Mouse (Mus musculus) mouse embryonic stem cell (cell line): Measurements from ENCODE around the gene Ndufb8.

ENCODE experiments used
- in situ Hi-C, 2 experiments: fragments of 300-500 bp; cut with MboI; formaldehyde crosslinking; loops; 1 replicate in 1 of 2; 3 replicates in 1 of 2; pipeline ENCODE4 v1.14.3; 2019 to 2020; ENCODE audit warnings: low sequenced_read_pairs in 2 of 2, low pct_unique_long_range_greater_than_20kb in 1 of 2, mixed read lengths in 1 of 2; ENCODE audit not compliant: unreplicated experiment in 1 of 2

The Ndufb8 gene

DNA sequence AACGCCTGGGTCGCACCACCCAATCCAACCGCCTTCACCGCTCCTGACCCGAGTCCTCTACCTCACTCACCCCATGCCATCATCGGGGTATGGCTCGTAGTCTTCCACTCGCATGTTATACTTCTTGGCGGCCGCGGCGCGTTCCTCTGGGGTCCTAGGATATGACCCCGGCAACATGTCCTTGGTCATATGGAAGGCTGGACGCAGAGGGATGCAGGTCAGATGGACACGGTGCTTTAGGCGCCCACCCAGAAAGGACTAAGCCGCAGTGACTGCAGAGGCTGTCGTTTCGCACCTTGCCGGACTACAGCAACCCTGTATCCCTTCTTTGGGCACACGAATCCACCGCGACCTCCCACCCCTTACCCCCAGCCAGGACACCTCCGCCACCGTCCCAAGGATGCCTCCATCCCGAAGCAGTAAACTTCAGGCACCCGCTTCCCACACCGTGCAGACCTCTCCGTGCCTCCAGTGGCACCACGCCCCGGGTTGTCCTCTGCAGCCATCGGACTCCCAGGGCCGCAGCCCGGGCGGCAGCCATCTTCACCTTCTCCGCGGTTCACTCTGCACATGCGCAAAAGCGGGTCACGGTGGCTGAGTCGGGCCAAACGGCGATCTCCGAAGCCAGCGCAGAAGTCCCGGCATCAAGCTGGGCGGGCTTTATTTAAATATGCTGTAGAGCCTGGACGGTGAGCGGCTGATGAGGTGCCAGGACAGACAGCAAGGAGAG lies at the start of gene Ndufb8:
Gene Ndufb8, minus strand, starts transcription at position 580 of the 730 bp plus-strand sequence.
- in situ Hi-C loops = no loop called here

- in situ Hi-C loops = no loop called here
These were observed 38.9 kb upstream of the Ndufb8 start for GRCm38 (mm10) chr19:44594180-44594579.

- in situ Hi-C loops = no loop called here
These were observed 36.4 kb upstream of the Ndufb8 start for GRCm38 (mm10) chr19:44591638-44592037.

GRCm38 (mm10) chr19:44590992-44591391 lies 35.8 kb upstream of the Ndufb8 start:
- in situ Hi-C loops = no loop called here

GRCm38 (mm10) chr19:44589591-44590223 lies 34.5 kb upstream of the Ndufb8 start:
- in situ Hi-C loops = loop anchor here (5.0 to 10.0 kb wide), 3 partner anchors 163 to 303 kb away; partner anchors contain the start of gene Pax2 (in 1 of the 2)

DNA sequence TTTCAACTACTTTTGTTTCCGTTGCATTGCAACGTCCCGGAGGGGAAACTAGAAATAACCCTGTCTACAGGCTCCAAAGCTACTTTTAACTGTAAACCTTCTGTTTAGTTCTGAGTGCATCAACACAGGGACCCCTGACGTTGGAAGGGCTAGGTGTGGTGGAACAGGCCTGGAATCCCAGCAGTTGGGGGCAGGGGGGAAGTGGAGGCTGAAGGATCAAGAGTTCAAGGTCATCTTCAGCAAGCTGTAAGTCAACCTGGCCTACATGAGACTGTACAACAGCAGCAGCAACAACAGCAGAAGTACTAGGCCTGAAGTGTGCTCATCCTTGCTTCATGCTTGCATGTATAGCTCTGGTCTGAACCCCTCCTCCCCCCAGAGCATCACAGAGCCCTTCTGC lies 32.8 kb upstream of the Ndufb8 start:
- in situ Hi-C loops = loop anchor here (5.0 to 10.0 kb wide), 3 partner anchors 164 to 304 kb away; partner anchors contain the start of gene Pax2 (in 1 of the 2)

GRCm38 (mm10) chr19:44582638-44583309 lies 27.5 kb upstream of the Ndufb8 start:
- in situ Hi-C loops = loop anchor here (5.0 to 10.0 kb wide), 2 partner anchors 172 to 310 kb away; partner anchors contain the start of gene Pax2 (in 1 of the 2)

DNA sequence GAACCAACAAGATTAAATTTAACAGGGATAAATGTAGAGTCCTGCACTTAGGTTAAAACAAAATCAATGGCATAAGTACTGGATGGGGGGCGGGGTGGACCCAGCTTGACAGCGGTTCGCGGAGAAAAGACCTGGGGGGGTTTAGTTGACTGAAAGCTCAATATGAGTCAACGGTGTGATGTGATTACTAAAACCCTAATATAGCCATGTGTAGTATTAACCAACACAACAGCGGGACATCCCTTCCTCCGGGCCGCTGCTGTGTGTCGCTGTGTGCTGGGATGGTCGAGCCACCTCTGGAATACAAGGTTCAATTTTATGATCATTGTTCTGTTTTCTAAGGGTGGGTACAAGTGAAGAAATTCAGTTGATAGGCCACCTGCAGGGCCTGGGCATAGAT lies 26.9 kb upstream of the Ndufb8 start:
- in situ Hi-C loops = loop anchor here (5.0 to 10.0 kb wide), 2 partner anchors 173 to 310 kb away; partner anchors contain the start of gene Pax2 (in 1 of the 2)

- in situ Hi-C loops = no loop called here
These were observed 22.8 kb upstream of the Ndufb8 start for GRCm38 (mm10) chr19:44578038-44578437.

DNA sequence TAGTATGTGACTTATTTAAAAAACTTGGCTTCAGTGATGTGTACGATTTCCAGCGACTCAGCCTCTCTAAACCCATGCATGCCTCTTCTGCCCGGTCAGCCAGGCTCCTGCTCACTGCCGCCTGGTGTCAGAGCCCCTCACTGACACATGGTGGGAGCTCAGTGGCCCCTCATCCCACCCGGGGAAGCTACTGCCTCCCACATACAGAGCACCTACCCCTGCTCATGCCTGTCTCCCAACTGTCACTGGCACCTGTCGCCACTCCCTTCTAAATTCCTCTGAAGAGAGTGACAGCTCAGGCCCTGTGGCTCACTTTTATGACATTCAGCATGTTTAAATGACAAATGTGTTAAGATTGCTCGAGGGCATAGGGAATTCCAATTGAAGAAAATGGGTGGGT lies 21.0 kb upstream of the Ndufb8 start:
- in situ Hi-C loops = no loop called here

GRCm38 (mm10) chr19:44567763-44568162 lies 12.5 kb upstream of the Ndufb8 start:
- in situ Hi-C loops = no loop called here

DNA sequence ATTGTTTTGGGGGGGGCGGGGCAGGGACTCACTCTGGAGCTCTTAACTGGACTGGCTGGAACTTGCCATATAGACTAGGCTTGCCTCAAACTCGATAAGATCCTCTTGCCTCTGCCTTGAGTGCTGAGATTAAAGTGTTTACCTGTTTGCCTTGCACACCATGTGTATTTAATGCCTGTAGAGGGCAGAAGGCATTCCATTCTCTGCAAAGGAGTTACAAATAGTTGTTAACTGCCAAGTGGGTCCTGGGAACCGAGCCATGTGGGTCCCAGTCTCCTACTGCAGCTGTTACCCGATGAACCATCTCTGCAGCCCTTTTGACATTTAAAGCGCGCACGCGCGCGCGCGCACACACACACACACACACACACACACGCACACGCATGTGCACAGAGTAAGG lies 8.8 kb upstream of the Ndufb8 start:
- in situ Hi-C loops = no loop called here

- in situ Hi-C loops = no loop called here
These were observed 7.5 kb upstream of the Ndufb8 start, which contains the start of gene Hif1an for GRCm38 (mm10) chr19:44562652-44563206. Gene Hif1an, plus strand, starts transcription at chr19:44562850.

GRCm38 (mm10) chr19:44554490-44554860 lies 765 bp downstream of the Ndufb8 start:
- in situ Hi-C loops = no loop called here

GRCm38 (mm10) chr19:44553286-44553685 lies 2.0 kb downstream of the Ndufb8 start:
- in situ Hi-C loops = no loop called here

DNA sequence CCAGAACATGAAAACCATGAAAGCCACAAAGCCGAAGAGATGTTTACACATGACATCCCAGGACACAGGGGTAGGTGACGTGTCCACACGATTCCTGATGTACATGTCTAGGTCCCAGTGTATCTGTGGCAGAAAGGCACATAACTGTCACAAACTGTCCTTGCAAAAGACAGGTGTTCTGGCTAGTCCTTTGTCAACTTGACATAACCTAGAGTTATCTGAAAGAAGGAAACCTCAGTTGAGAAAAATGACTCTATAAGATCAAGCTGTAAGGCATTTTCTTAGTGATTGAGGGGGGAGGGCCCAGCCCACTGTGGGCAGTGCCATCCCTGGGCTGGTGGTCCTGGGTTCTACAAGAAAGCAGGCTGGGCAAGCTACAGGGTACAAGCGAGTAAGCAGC lies 2.5 kb downstream of the Ndufb8 start, which contains the start of gene Gm20538:
Gene Gm20538, minus strand, starts transcription at position 101 of the 400 bp plus-strand sequence.
- in situ Hi-C loops = no loop called here

GRCm38 (mm10) chr19:44545321-44546041 lies 9.8 kb downstream of the Ndufb8 start, which contains the start of gene Sec31b:
Gene Sec31b, minus strand, starts transcription at chr19:44545864.
- in situ Hi-C loops = no loop called here

DNA sequence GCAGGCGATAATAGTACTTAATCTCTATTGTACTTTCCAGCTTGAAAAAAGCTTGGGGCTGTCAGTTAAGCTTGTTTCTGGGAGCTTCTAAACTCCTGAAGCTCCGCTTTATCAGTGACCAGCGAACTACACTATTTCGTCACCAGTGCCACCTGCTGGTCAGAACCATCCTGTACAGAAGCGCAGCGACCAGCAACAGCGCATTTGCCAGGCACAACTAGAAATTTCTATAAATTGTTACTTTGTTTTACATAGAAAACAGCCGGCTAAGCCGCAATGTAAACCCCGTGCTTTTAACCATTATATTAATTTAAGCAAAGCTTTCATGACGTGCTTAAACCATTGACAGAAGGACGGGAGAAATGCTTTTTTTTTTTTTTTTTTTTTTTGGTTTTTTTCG lies 10.5 kb downstream of the Ndufb8 start:
- in situ Hi-C loops = no loop called here
